Mouse (Mus musculus) hindlimb bud, embryonic 11.5 days (tissue): ENCODE results near the gene Hemgn.

Experiments
- DNase-seq: peaks from one replicate; pipeline ENCODE4 v3.0.0-alpha.2; 2012; ENCODE audit warnings: low read depth, low spot score; ENCODE audit errors: extremely low spot score

Hemgn gene

GRCm38 (mm10) chr4:46413406-46413805, at the start of gene Hemgn:
Gene Hemgn, minus strand, starts transcription at chr4:46413506.
- DNase-seq: no peak

- DNase-seq: no peak
Measured at GRCm38 (mm10) chr4:46458411-46458810, 45.1 kb upstream of the Hemgn start.

GRCm38 (mm10) chr4:46457186-46457585, 43.9 kb upstream of the Hemgn start:
- no peak for DNase-seq

GRCm38 (mm10) chr4:46456762-46457161, 43.5 kb upstream of the Hemgn start:
- no peak for DNase-seq

GRCm38 (mm10) chr4:46454097-46454864, 41.0 kb upstream of the Hemgn start:
- no peak for DNase-seq

GRCm38 (mm10) chr4:46452855-46453719, 39.8 kb upstream of the Hemgn start:
- DNase-seq: no peak

- DNase-seq: peak; percentile 56
Measured at GRCm38 (mm10) chr4:46452481-46452850, 39.2 kb upstream of the Hemgn start.

GRCm38 (mm10) chr4:46451758-46452480, 38.6 kb upstream of the Hemgn start:
- DNase-seq: no peak

GRCm38 (mm10) chr4:46451240-46451757, 38.0 kb upstream of the Hemgn start:
- DNase-seq: no peak

- DNase-seq: peak; percentile 41
Measured at GRCm38 (mm10) chr4:46450519-46451131, 37.3 kb upstream of the Hemgn start, which contains the start of gene Anp32b. Gene Anp32b, plus strand, starts transcription at chr4:46450902.

- DNase-seq: no peak
Measured at GRCm38 (mm10) chr4:46450020-46450518, 36.8 kb upstream of the Hemgn start.

- DNase-seq: no peak
Measured at GRCm38 (mm10) chr4:46448886-46449285, 35.6 kb upstream of the Hemgn start.

- no peak for DNase-seq
Measured at GRCm38 (mm10) chr4:46447461-46447860, 34.2 kb upstream of the Hemgn start.

GRCm38 (mm10) chr4:46445237-46445945, 32.1 kb upstream of the Hemgn start:
- DNase-seq: no peak

- DNase-seq: no peak
Measured at GRCm38 (mm10) chr4:46442501-46442900, 29.2 kb upstream of the Hemgn start.

- no peak for DNase-seq
Measured at GRCm38 (mm10) chr4:46432339-46433036, 19.2 kb upstream of the Hemgn start.

- no peak for DNase-seq
Measured at GRCm38 (mm10) chr4:46428903-46429499, 15.7 kb upstream of the Hemgn start.

- no peak for DNase-seq
Measured at GRCm38 (mm10) chr4:46422625-46423024, 9.3 kb upstream of the Hemgn start.

GRCm38 (mm10) chr4:46418851-46419250, 5.5 kb upstream of the Hemgn start:
- no peak for DNase-seq
